Mouse (Mus musculus): ENCODE measurements around the gene Dsel. TPM values are rescaled to one million over a fixed set of nuclear protein-coding genes. Genes with fewer than 3 reads are reported as not detected.

Dsel gene
- polyA plus RNA-seq, 1 experiment: 1.3 TPM

DNA sequence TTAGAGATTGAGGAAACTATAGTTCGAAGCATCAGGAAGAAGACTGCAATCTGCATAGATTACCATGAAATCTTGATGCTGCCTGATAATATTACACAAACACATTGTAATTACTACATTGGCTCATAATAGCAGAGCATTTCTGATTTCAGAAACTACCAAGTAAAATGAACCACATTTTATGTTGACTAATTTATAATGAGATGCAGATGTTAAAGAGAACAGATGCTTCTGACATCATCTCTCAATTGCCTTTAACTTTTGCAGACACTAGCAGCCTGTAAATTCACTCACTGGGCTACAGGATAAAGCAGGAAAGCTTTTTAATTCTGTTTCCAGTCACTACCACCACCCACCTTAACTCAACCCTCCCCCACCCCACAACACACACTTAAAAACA is 6.9 kb downstream of the Dsel start:
- TF ChIP-seq CTCF (IDR thresholded peaks at IDR 0.05; ENCODE audit: extremely low read depth, insufficient read depth, insufficient read length, insufficient replicate concordance) (no peak), POLR2A (IDR thresholded peaks at IDR 0.05; ENCODE audit: low read depth, low read length) (no peak)

DNA sequence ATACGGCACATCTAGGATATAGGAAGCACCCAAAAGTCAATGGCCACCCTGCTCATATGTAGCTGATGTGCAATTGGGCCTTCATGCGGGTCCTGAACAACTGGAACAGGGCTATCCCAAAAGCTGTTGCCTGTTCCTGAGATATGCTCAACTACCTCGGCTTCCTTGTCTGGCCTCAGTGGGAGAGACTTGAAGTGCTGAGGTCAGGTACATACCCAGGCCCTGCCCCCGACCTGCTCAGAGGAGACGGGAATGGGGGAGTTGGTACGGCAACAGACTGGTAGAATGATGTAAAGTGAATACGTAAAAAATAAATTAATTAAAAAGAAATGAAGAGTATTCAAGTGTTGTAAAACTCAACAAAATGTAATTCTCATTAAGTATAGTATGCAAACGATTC is 12.3 kb downstream of the Dsel start:
- DNase-seq (ENCODE audit: low read depth in 1 of 2, low spot score in 2 of 2): no peak
- Histone ChIP-seq H3K27me3 (ENCODE audit: control insufficient read depth, insufficient read depth, low read length) (no peaks in the 10 kb centered on the region), H3K4me1 (ENCODE audit: control insufficient read depth, insufficient read depth, insufficient read length) (no peaks in the 10 kb centered on the region), H3K27ac (ENCODE audit: insufficient read depth, low read length) (no peak overlapping the region), H3K4me3 (ENCODE audit: extremely low read depth, insufficient read depth, insufficient read length) (no peak overlapping the region), H3K36me3 (ENCODE audit: control insufficient read depth, insufficient read depth, low read length) (no peaks in the 10 kb centered on the region)
- 90% methylated on average over 8 of the region's 8 CpGs for WGBS
- TF ChIP-seq CTCF (IDR thresholded peaks at IDR 0.05; ENCODE audit: extremely low read depth, insufficient read depth, insufficient read length, insufficient replicate concordance) (no peak), POLR2A (IDR thresholded peaks at IDR 0.05; ENCODE audit: low read depth, low read length) (no peak)

More for the DNA sequence above, 6.9 kb downstream of the Dsel start:
- no peak for DNase-seq (ENCODE audit: low read depth in 1 of 2, low spot score in 2 of 2)
- no peaks in the 10 kb centered on the region for H3K27me3 ChIP-seq (ENCODE audit: control insufficient read depth, insufficient read depth, low read length)
- H3K27ac ChIP-seq (ENCODE audit: insufficient read depth, low read length): no peak overlapping the region
- 97% methylated on average over 1 of the region's 1 CpGs for WGBS
- H3K4me1 ChIP-seq (ENCODE audit: control insufficient read depth, insufficient read depth, insufficient read length): no peaks in the 10 kb centered on the region
- no peaks in the 10 kb centered on the region for H3K36me3 ChIP-seq (ENCODE audit: control insufficient read depth, insufficient read depth, low read length)
- no peak overlapping the region for H3K4me3 ChIP-seq (ENCODE audit: extremely low read depth, insufficient read depth, insufficient read length)

DNA sequence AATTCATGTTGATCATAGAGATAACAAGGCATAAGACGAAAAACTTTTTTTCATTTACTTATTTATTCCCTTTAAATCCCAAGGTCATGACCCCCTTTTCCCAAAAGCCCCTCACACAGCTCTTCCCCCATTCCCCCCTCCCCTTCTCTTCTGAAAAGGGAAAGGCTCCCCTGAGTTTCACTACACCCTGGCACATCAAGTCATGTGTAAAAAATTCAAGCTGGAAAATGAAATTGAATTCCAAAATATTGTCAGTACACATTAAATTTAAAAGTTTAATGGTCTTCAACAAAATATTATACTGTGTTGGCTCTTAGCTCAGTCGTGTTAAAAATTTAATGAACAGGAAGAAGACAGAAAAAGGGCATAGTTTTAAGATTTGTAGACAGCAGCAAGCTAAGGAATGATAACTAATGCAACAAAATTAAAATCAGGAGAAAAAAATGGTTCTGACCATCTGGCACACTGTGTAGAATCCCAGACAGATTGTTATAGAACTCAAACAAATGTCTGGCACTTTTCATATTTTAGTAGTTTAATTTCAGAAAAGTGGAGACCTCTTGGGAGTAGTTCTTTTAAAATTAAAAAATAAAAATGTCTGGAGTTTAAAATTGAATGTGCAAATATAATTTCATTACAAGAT is 31.0 kb downstream of the Dsel start:
- whole genome bisulfite sequencing: 76% methylated on average over 2 of the region's 2 CpGs

More for the DNA sequence above, 31.0 kb downstream of the Dsel start:
- H3K36me3 ChIP-seq (ENCODE audit: control insufficient read depth, insufficient read depth, low read length): no peaks in the 10 kb centered on the region
- no peaks in the 10 kb centered on the region for H3K27me3 ChIP-seq (ENCODE audit: control insufficient read depth, insufficient read depth, low read length)
- no peaks in the 10 kb centered on the region for H3K4me1 ChIP-seq (ENCODE audit: control insufficient read depth, insufficient read depth, insufficient read length)
- DNase-seq (ENCODE audit: low read depth in 1 of 2, low spot score in 2 of 2): no peak
- no peak for TF ChIP-seq POLR2A (IDR thresholded peaks at IDR 0.05; ENCODE audit: low read depth, low read length)
- TF ChIP-seq CTCF (IDR thresholded peaks at IDR 0.05; ENCODE audit: extremely low read depth, insufficient read depth, insufficient read length, insufficient replicate concordance): no peak
- no peak overlapping the region for H3K4me3 ChIP-seq (ENCODE audit: extremely low read depth, insufficient read depth, insufficient read length)
- no peak overlapping the region for H3K27ac ChIP-seq (ENCODE audit: insufficient read depth, low read length)

Data from spleen, adult 2 months (tissue).